Mouse (Mus musculus) adrenal gland, postnatal 14 days (tissue): ENCODE measurements at regions not wholly inside any gene's neighbourhood (a gene's known extent, or its start where the extent isn't known, plus 50 kb on each side); places are given as distances from the start of the nearest gene placed in this dataset.

Experiments
- DNase-seq: peaks from one replicate; pipeline ENCODE4 v3.0.0; 2021; ENCODE audit warnings: mixed read lengths

DNA sequence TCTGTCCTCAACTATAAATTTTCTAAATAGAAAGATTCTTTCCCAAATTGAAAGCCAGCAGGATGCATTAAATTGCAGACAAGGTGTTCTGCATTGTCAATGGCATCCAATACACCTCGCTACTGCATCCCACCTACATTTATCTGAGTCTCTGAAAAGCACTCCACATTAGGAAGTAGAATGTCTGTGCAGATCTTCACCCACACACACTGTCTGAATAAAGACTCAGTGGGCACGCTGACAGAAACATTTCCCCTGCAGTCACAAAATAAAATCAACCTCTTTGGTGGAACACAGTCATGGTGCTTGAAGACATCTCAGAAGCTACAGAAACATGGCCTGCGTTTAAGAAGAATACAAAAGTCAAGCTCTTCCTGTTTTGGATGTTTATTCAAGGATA, 449.0 kb downstream of the Tmem135 start:
- no peak for DNase-seq

DNA sequence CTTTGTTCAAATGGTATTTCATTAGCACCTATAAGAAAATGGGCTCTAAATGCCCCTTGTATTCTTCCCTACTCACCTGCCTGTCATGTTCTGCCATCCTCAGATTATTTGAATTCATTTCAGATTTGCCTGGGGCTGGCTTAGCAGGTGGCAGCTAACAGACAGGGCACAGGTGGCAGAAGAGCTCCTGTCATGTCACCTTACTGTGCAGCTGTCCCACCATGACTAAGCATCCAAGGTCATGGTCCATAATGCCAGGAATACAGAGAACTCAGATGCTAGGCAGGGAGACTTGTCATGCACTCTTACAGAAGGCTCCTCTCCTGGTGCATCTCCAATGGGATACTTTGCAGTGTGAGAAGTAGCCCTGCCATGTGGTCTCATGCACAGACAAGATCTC, 458.7 kb downstream of the Tmem135 start:
- DNase-seq = no peak

DNA sequence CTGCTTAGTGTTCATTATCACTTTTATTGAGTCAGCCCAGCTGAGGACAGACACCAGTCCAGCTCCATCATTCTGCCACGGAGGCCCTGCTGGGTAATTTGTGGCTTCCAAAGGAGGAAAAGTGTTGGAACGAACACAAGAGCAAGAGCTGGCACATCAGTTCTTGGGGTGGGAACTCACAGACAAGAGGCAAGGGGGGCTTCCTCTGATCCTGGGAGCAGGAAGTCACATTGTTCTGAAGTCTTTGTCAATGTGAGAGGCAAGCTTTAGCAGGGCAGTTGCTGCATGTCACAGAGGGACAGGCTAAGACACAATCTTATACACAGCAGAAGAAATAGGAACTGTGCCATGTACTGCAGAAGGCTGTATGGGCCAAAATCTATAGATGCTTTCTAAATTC, 459.1 kb downstream of the Tmem135 start:
- DNase-seq = no peak

DNA sequence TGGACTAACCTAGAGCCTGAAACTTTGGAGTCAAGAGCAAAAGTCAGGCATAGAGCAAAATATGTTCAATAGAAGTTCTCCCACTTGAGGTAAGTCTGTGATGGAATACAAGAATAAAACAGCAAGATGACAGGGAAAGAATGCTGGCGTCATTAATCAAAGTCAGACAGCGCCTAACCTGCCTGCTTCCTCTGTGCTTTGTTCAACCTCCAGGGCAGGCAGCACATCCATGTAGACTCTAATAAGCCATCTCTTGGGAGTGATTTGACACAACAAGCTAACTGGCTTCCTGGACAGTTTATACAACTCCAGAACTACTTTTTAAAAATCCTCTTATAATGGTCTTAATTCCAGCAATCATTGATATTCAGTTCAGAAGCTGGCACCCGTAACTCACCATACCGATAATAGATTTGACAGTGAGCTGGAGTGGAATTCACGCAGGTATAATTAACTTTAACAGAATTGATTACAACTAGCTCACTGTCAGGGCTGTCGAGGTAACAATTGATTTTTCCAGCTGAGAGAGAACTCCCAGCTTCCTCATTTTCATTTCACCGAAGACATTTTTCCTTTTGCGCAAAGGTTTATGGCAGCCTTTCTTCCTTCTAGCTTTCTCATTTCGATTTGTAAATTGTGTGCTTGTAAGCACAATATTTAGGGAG, 462.6 kb downstream of the Tmem135 start:
- no peak for DNase-seq

DNA sequence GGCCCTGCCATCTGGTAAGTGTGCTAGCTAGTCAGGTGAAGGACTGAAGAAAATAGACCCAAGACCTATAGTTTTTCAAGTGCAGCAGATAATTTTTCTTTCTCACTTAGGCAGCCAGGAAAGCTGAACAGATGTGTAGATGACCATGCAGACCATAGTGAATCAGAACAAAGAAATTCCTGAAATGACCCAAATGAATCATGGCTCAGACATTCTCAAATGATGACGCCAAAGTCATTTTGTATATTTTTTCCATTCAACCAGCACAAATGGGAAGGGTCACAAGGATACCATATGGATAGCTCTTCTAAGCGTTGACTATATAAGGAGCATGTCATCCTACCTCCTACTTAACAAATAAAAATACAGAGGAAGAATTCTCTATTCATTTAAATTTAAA, 463.8 kb downstream of the Tmem135 start:
- DNase-seq = no peak

DNA sequence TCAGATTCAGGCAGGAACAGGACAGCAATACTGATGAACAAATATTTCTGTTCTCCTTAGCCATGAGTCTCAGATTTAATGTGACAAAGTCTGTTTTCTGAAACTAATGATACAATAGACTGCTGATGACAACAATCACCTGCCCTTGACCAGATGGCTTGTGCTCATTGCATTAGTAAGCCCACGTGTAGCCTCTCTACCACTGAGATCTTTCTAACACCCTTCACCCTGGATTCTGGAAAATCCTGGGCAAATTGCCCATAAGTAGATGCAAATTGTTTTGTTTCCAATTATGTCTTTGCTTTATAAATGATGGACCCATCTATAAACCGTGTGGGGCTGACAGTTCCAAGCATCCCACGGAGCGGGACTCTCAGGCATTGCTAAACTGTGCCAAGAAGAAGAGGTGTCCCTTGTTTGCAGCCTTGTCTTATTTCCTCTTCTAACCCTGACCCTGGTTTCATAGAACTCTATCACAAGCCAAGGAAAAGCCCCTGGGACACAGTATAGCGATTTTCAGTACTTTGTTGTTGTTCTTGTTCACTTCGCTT, 475.7 kb downstream of the Tmem135 start:
- no peak for DNase-seq
